Mouse (Mus musculus) cortical plate, adult 2 months (tissue): Measurements from ENCODE around the gene Pdcd2l.

Source experiments
- CTCF ChIP-seq: fragments of 200-500 bp; IDR thresholded peaks from 2 replicates; pipeline ENCODE4 v1.5.1; 2011; ENCODE audit warnings: mild to moderate bottlenecking, control low read depth, low read length; ENCODE audit not compliant: insufficient read depth; ENCODE audit errors: extremely low read depth
- POLR2A ChIP-seq: fragments of 200-500 bp; IDR thresholded peaks from 2 replicates; pipeline ENCODE4 v1.6.1; 2011; ENCODE audit warnings: mild to moderate bottlenecking, low read length, control low read depth; ENCODE audit not compliant: insufficient read depth; ENCODE audit errors: extremely low read depth

GRCm38 (mm10) chr7:34147193-34147592, 49.3 kb downstream of the Pdcd2l start:
- TF ChIP-seq POLR2A (no peak), CTCF (no peak)
